Mouse (Mus musculus): ENCODE results near the gene Pdia5.

GRCm38 (mm10) chr16:35392813-35393212 lies 97.9 kb downstream of the Pdia5 start:
- TF ChIP-seq CTCF (IDR thresholded peaks at IDR 0.05), result no peak
- no peak for TF ChIP-seq EP300 (IDR thresholded peaks at IDR 0.05)

All from lung, postnatal 0 days (tissue).